Mouse (Mus musculus) kidney, postnatal 25 days (tissue): ENCODE measurements around the gene Ptafr.

ENCODE experiments used
- DNase-seq, 2 experiments: peaks; one replicate each; pipeline ENCODE4 v3.0.0; 2021; ENCODE audit warnings: mixed read lengths in 2 of 2

Gene Ptafr

GRCm38 (mm10) chr4:132620134-132620533, 56.3 kb downstream of the Ptafr start:
- DNase-seq, result no peak

DNA sequence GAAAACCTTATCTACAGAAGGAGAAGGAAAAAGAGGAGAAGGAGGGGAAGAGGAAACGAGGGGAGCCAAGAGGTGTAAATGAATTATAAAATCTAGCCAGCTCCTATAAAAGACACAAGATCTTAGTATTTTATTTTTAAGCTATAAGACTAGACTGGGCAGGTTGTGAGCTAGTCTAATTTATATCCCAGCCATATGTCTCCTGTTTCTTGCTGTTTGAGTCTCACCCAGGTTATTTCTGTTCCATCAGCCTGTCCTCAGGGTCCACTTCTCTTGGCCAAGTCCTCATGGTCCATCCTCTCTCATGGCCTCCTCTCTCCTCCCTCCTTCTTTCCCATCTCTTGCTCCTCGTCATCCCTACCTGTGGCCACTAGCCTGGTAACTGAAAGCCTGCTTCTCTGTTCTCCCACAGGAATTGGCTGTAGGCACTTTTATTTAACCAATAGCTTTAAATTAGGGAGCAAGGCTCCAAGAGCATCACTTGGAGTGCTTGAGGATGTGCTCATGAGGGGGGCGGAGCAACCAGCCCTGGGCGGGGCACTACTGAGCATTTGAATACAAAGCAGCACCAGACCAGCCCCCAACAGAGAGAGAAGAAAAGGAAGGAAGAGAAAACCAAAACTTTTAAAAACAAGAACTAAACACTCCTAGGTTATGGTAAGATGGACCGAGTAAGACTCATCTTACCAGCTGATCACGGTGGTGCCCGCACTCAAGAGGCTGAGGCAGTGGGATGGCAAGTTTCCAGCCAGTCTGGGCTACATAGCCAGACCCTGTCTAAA, 57.6 kb downstream of the Ptafr start:
- DNase-seq, result no peak

- no peak for DNase-seq
These were observed 60.3 kb downstream of the Ptafr start for GRCm38 (mm10) chr4:132624034-132624657.

- peak in 1 of 2 experiments; percentile 67 for DNase-seq
These were observed 65.0 kb downstream of the Ptafr start for GRCm38 (mm10) chr4:132628830-132629229.
